Mouse (Mus musculus): ENCODE results near the gene Scnm1.

- TF ChIP-seq POLR2A (IDR thresholded peaks at IDR 0.05; ENCODE audit: low read depth, low read length): no peak
- no peak for TF ChIP-seq CTCF (IDR thresholded peaks at IDR 0.05; ENCODE audit: extremely low read depth, insufficient read length, insufficient replicate concordance, low read depth, low read length)
These were observed 25.9 kb downstream of the Scnm1 start for GRCm38 (mm10) chr3:95107898-95108297.

Measured in small intestine, adult 2 months (tissue).